Mouse (Mus musculus) liver, embryonic 15.5 days (tissue): Measurements from ENCODE around the gene Csf2rb. TPM values are rescaled to one million over a fixed set of nuclear protein-coding genes. Genes with fewer than 3 reads are reported as not detected.
"Not testable (repeated sequence)": the region's sequence is repeated elsewhere in the genome, so short reads cannot be mapped to it uniquely, and the experiment has no call there.

Experiments
- ATAC-seq: fragments of 200-750 bp; cut with Nextera tagmentation; 2 replicates; pipeline ENCODE4 v1.8.0; 2017; ENCODE audit warnings: moderate number of reproducible peaks, mild to moderate bottlenecking, moderate library complexity; ENCODE audit not compliant: insufficient read depth
- H3K27ac ChIP-seq: fragments of 300-500 bp; sonication (generic); replicated peaks from 2 replicates; pipeline ENCODE4 v1.5.1; 2015; ENCODE audit warnings: mild to moderate bottlenecking, inconsistent platforms
- H3K27me3 ChIP-seq: fragments of 300-500 bp; sonication (generic); 2 replicates; pipeline ENCODE4 v1.6.1; 2015; ENCODE audit warnings: mild to moderate bottlenecking, inconsistent platforms
- H3K36me3 ChIP-seq: fragments of 300-500 bp; sonication (generic); replicated peaks from 2 replicates; pipeline ENCODE4 v1.6.1; 2015; ENCODE audit warnings: moderate library complexity, mild to moderate bottlenecking, inconsistent platforms
- H3K4me1 ChIP-seq: fragments of 300-500 bp; sonication (generic); replicated peaks from 2 replicates; pipeline ENCODE4 v1.6.1; 2015; ENCODE audit warnings: inconsistent platforms
- H3K4me2 ChIP-seq: fragments of 300-500 bp; sonication (generic); 2 replicates; pipeline ENCODE4 v1.6.1; 2015; ENCODE audit warnings: moderate library complexity, mild to moderate bottlenecking, inconsistent platforms
- H3K4me3 ChIP-seq: fragments of 300-500 bp; sonication (generic); replicated peaks from 2 replicates; pipeline ENCODE4 v1.5.1; 2015; ENCODE audit warnings: mild to moderate bottlenecking, inconsistent platforms
- H3K9ac ChIP-seq: fragments of 300-500 bp; sonication (generic); 2 replicates; pipeline ENCODE4 v1.6.1; 2015; ENCODE audit warnings: moderate library complexity, mild to moderate bottlenecking, inconsistent platforms
- H3K9me3 ChIP-seq: fragments of 300-500 bp; sonication (generic); replicated peaks from 2 replicates; pipeline ENCODE4 v1.6.1; 2016; ENCODE audit warnings: inconsistent platforms
- WGBS: fragments of 180-500 bp; shearing (Covaris S2); methylation state at CpG from one replicate; pipeline ENCODE4 v1.1.7; 2015; ENCODE audit warnings: mixed read lengths; ENCODE audit not compliant: insufficient replicate concordance; 5-methylcytosine and 5-hydroxymethylcytosine counted together
- polyA plus RNA-seq: library from polyadenylated mRNA; unstranded; fragments of >200 nt; fragmentation: Nextera tagmentation; extraction: Ambion mirVana; gene quantifications from 2 replicates; pipeline ENCODE4 v1.2.1, GENCODE M21; 2015

Csf2rb gene
- polyA plus RNA-seq, 1 experiment from 2014 or later: 7.2 TPM

DNA sequence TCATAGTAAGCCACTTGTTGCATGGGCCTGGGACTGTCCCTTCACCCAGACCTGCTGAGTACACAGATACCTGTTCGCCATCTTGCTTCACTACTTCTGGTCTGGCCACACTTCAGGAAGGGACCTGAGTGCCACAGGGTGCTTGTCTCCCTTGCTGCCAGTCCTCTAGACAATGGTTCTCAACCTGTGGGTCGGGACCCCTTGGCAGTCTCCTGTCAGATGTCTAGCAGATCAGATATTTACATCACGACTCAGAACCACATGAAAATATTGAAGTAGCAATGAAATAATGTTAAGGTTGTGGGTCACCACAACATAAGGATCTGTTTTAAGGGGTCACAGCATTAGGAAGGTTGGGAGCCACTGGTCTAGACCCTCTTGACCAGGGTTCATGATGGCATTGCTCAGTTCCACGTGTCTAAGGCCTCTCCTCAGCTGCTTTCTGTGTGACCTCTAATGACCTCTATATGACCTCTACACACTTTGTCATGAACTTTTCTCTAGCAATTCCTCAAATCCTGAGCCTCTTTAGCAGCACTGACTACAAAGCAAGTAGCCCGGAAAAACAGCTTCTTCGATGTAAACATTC, 2.3 kb downstream of the Csf2rb start:
- Histone ChIP-seq H3K4me2 (peak overlapping the region; percentile 35), H3K4me1 (peaks cover 13% of the 10 kb centered on the region; the same call in 1 of the 2 replicates), H3K4me3 (peak overlapping the region; percentile 42; the same call in 1 of the 2 replicates)
- 56% methylated on average over 6 of the region's 6 CpGs for WGBS
- not testable (repeated sequence) for H3K9ac ChIP-seq, ATAC-seq, H3K27me3 ChIP-seq, H3K9me3 ChIP-seq, H3K36me3 ChIP-seq, H3K27ac ChIP-seq

DNA sequence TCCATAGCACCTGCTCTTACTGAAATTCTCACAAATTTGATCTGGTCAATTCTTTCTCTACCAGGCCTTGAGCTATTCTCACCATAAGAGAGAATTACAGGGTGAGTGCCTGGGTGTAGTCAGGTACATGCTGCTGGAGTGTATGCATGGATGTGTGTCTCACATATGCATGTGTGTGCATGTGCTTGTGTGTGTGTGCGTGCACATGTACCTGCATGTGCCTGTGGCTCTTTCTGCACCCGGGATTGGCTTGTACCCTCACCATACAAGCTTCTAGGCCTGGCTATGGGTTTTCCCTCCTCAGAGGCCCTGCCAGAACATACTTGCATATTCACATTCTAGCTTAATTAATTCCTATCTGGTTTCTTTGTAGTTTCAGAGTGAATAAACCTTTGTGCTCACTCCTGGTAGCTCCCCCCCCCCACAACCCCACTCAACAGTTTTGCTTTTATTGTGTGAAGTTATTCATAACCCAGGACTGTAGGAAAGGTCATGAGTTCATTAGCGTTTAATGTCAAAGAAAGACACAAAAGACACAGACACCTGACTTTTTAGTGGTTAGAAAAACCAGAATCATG, 3.1 kb downstream of the Csf2rb start:
- Histone ChIP-seq H3K4me1 (peaks cover 13% of the 10 kb centered on the region; the same call in 1 of the 2 replicates), H3K9ac (no peak overlapping the region), H3K36me3 (no peaks in the 10 kb centered on the region), H3K9me3 (no peaks in the 10 kb centered on the region), H3K4me2 (peak overlapping the region; percentile 35), H3K27me3 (no peaks in the 10 kb centered on the region), H3K27ac (no peak overlapping the region), H3K4me3 (no peak overlapping the region)
- ATAC-seq: no peak
- WGBS: 65% methylated on average over 3 of the region's 3 CpGs

DNA sequence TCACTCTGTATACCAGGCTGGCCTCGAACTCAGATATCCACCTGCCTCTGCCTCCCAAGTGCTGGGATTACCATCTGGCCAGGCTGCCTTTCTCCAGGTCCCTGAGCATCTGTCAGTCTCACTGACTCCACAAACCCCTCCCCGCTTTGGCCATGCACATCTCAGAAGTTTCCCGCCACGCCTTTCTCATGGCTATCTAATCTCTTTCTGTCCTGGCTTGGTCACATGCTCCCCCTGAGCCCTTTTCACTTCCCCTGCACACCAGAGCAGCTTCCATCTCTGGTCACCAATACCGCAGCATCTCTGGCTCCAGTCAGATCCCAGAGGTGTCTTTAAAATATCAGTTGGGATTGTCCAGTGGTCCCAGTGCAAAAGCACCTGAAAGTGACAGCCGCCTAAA, 4.4 kb downstream of the Csf2rb start:
- H3K27ac ChIP-seq, H3K4me2 ChIP-seq, H3K4me3 ChIP-seq, H3K9ac ChIP-seq, ATAC-seq, H3K9me3 ChIP-seq, H3K36me3 ChIP-seq, H3K27me3 ChIP-seq: not testable (repeated sequence)
- peaks cover 13% of the 10 kb centered on the region; the same call in 1 of the 2 replicates for H3K4me1 ChIP-seq
- WGBS: 29% methylated on average over 6 of the region's 6 CpGs

DNA sequence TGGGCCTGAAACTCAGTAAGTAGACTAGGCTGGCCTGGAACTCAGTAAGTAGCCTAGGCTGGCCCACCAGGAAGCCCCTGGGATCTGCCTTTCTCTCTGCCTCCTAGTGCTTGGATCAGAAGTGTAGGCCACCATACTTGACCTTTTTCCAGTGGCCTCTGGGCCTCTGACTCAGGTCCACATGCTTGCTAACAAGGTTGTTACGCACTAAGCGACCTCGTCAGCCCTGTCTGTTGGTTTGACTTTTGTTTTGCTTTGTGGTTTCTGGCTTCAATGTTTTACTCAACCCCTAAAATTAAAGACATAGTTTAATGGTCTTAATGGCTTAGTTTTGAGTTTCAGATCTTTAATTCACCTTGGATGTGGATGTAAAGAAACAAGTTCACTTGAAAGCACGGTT, 5.2 kb downstream of the Csf2rb start:
- H3K4me1 ChIP-seq: peaks cover 7% of the 10 kb centered on the region; the same call in 1 of the 2 replicates
- ATAC-seq: no peak
- no peaks in the 10 kb centered on the region for H3K27me3 ChIP-seq
- H3K4me2 ChIP-seq: no peak overlapping the region
- no peak overlapping the region for H3K9ac ChIP-seq
- no peak overlapping the region for H3K27ac ChIP-seq
- no peaks in the 10 kb centered on the region for H3K36me3 ChIP-seq
- H3K9me3 ChIP-seq: no peaks in the 10 kb centered on the region
- H3K4me3 ChIP-seq: no peak overlapping the region
- 60% methylated on average over 4 of the region's 4 CpGs for WGBS

DNA sequence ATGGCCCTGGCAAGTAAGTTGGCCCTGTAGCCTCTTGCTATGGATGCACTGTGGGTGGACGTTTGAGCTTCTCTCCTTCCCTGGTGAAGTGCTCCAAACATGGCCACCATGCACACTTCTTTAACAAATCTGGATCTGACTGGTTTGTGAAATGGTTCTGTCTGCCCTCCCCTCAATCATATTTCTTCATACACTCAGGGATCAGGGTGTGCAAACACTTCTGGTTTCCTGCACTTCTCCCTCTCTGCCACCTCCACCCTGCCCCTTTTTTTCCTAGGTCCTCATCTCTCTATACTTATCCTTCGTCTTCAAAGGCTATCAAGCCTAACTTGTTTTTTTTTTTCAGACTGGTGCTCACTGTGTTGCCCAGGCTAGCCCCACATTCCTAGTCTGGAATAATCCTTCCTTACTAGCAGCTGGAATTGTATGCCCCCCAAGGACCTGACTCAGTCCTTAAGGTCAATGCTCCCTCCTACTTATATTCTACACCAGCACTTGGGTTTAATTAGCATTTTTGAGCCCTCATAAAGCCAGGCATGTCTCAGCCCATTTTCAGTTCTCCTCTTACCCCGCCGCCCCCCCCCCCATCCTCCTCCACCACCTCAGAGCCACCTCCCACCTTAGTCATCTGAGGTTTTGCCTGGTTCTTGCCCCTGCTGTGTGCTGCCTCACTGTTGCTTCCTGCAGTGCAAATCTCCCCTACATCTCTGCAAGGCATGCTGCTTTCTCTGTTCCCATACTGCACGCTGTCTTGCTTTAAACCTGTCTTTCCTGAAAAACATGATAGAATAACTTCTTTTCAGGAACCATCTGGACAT, 6.2 kb downstream of the Csf2rb start:
- Histone ChIP-seq H3K27ac (no peak overlapping the region), H3K36me3 (no peaks in the 10 kb centered on the region), H3K4me2 (no peak overlapping the region), H3K27me3 (no peaks in the 10 kb centered on the region), H3K4me1 (peaks cover 4% of the 10 kb centered on the region; the same call in 1 of the 2 replicates), H3K9me3 (no peaks in the 10 kb centered on the region), H3K9ac (no peak overlapping the region), H3K4me3 (no peak overlapping the region)
- no peak for ATAC-seq
- WGBS: 45% methylated on average over 5 of the region's 5 CpGs

DNA sequence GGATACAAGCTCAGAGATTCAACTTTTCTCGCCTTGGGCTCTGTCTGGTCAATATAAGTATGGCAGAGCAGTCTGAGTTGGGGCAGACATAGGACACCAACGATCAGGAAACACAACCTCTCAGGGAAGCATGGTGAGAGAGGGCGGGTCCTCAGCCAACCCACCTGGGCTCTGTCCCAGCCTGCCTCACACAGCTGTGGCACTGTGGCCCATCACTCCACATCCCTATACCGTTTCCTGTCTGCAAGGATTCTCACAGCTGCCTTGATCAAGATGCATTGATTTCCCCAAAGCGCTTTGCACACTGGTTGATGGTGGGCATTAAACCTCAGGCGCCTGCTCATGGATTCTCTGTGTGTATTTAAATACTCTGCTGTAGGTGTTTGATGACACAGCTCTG, 7.4 kb downstream of the Csf2rb start:
- WGBS: 57% methylated on average over 6 of the region's 6 CpGs
- H3K9me3 ChIP-seq: no peaks in the 10 kb centered on the region
- H3K4me3 ChIP-seq: no peak overlapping the region
- H3K9ac ChIP-seq: no peak overlapping the region
- no peak overlapping the region for H3K27ac ChIP-seq
- H3K4me2 ChIP-seq: no peak overlapping the region
- no peaks in the 10 kb centered on the region for H3K27me3 ChIP-seq
- ATAC-seq: no peak
- H3K36me3 ChIP-seq: no peaks in the 10 kb centered on the region
- peaks cover 4% of the 10 kb centered on the region; the same call in 1 of the 2 replicates for H3K4me1 ChIP-seq

DNA sequence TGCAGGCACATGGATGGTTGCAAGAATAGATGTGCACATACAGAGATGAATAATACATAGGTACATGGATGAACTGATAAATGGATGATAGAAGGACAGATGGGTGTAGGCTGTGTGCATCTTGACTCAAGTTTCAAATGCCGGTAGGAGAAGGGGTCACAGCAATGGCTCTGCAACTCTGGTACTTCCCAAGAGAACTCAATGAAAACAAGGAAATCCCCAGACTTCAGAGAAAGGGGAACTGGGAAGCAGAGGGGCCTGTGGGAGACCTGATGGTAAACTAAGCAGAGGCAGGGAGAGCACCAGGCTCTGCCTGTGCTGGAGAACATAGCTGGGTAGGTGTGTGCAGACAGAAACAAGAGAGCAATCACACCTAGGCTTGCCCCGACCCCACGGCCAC, 8.8 kb downstream of the Csf2rb start:
- Histone ChIP-seq H3K9ac (no peak overlapping the region), H3K4me2 (no peak overlapping the region), H3K4me3 (no peak overlapping the region), H3K27ac (no peak overlapping the region), H3K4me1 (peaks cover 4% of the 10 kb centered on the region; the same call in 1 of the 2 replicates), H3K27me3 (no peaks in the 10 kb centered on the region), H3K9me3 (no peaks in the 10 kb centered on the region), H3K36me3 (no peaks in the 10 kb centered on the region)
- no peak for ATAC-seq
- WGBS: 71% methylated on average over 3 of the region's 3 CpGs

DNA sequence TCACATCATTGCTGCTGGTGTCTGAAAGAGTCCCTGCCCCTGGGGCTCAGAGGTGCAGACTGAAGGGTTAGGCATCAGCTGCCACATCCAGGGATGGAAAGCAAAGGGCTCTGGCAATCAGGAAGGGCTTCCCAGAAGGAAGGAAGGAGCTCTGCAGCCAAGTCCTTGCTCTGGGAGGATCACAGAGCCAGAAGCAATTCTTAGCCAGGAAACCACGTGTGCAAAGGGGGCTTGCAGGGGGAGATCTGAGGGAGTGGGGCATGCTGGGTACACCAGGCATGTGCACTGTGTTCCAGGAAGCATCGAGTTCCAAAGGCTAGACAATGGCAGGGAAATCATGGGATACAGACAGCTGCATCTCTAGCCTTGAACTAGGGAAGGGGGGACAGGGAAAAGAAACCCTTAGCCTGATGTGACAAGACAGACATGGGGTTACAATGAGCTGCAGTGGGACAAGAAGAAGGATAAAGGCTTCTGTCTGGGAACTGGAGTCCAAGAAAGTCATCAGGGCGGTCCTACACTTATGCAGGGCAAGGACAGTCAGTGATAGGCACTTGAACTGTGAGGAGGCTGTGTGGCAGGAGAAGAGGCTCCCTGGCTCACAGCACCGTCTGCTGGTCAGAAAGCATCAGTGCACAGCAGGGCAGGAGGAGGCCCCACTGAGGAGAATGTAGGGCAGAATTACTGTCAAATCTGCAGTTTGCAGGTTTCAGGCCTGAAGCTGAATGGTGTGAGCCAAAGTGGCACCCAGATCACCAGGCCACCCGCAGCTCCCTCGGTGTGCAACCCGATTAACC, 14.3 kb downstream of the Csf2rb start:
- ATAC-seq: peak; percentile 46; the same call in 1 of the 2 replicates
- WGBS: 33% methylated on average over 7 of the region's 7 CpGs
- H3K36me3 ChIP-seq, H3K4me2 ChIP-seq, H3K9ac ChIP-seq, H3K4me3 ChIP-seq, H3K27ac ChIP-seq, H3K4me1 ChIP-seq, H3K9me3 ChIP-seq, H3K27me3 ChIP-seq: not testable (repeated sequence)

DNA sequence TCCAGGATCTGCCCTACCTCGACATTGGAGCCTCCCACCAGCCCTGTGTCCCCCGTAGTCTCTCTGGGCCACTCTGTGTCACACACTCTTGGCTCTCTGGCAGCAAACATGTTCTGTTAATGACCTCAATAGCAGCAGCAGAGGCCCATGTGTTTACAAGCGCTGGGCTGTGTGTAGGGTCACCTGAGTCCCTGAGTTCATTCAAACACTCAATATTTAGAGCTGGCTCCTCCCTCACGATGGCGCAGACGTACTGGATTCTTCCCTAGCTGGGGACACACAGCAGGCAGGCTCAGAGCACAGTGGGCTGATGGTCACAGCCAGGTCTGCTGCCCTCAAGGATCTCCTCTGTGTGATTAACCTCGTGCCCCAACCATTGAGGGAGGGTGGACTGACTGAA, 15.4 kb downstream of the Csf2rb start:
- H3K4me2 ChIP-seq, H3K27ac ChIP-seq, H3K9ac ChIP-seq, H3K9me3 ChIP-seq, H3K4me3 ChIP-seq, H3K27me3 ChIP-seq, H3K36me3 ChIP-seq, H3K4me1 ChIP-seq: not testable (repeated sequence)
- peak; percentile 32 for ATAC-seq
- WGBS: 56% methylated on average over 7 of the region's 7 CpGs

DNA sequence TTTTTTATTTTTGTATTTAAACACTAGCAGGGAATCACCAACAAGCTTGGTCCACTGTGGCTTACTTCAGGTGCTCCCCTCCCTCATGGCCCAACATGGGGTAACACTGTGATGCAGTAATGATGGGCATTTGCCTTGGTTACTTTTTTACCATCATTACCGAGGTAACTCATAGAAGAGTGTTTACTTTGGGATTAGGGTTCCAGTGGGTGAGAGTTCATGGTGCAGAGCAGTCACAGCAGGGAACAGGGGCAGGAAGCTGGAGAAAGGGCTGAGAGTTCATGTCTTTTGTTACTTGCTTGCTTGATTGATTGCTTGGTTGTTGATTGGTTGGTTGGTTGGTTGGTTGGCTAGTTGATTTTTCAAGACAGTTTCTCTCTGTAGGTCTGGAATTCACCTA, 18.1 kb downstream of the Csf2rb start:
- no peaks in the 10 kb centered on the region for H3K4me1 ChIP-seq
- H3K27ac ChIP-seq: 0 out of 2 replicates have a peak overlapping the region, but pooled peaks have one; percentile 29
- no peaks in the 10 kb centered on the region for H3K36me3 ChIP-seq

DNA sequence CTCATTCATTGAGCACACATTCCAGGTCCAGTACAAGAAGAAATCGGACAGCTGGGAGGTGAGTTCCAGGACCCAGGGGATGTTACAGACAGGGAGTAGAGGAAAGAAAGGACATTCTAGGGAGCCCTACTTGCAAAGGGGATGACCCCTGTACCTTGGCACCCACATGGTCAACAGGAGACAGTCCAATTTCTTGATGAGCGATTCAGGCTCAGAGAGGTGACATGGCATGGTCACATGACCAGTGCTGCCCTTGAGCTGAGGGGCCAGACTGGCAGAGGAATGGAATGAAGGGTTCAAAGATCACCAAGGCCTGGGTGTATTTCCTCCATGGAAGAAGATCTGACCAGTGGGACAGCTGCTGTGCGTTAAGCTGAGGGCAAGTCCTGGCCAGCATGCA, 19.0 kb downstream of the Csf2rb start:
- Histone ChIP-seq H3K4me3 (no peak overlapping the region), H3K36me3 (no peaks in the 10 kb centered on the region), H3K4me1 (no peaks in the 10 kb centered on the region), H3K4me2 (no peak overlapping the region), H3K9me3 (no peaks in the 10 kb centered on the region), H3K27ac (no peak overlapping the region), H3K9ac (no peak overlapping the region), H3K27me3 (no peaks in the 10 kb centered on the region)
- WGBS: 56% methylated on average over 3 of the region's 3 CpGs
- ATAC-seq: no peak

More for the DNA sequence above, 18.1 kb downstream of the Csf2rb start:
- Histone ChIP-seq H3K9me3 (no peaks in the 10 kb centered on the region), H3K4me3 (no peak overlapping the region), H3K27me3 (no peaks in the 10 kb centered on the region), H3K4me2 (no peak overlapping the region), H3K9ac (no peak overlapping the region)
- peak; percentile 35 for ATAC-seq
- 21% methylated on average over 1 of the region's 1 CpGs for WGBS
